Mouse (Mus musculus): Measurements from ENCODE around the gene Abhd15. TPM values are rescaled to one million over a fixed set of nuclear protein-coding genes. Genes with fewer than 3 reads are reported as not detected.
A peak's percentile ranks its signal among the peaks of the same experiment; 100 is the strongest.

The Abhd15 gene
- polyA plus RNA-seq, 1 experiment from 2014 or later = 3.3 TPM

- no peak overlapping the region for H3K27ac ChIP-seq (ENCODE audit: low read depth, low read length)
- no peaks in the 10 kb centered on the region for H3K9me3 ChIP-seq (ENCODE audit: control insufficient read depth, low read length)
- no peak overlapping the region for H3K4me2 ChIP-seq (ENCODE audit: low read depth, low read length, severe bottlenecking)
- no peaks in the 10 kb centered on the region for H3K4me1 ChIP-seq (replicated peaks; ENCODE audit: control insufficient read depth, insufficient read depth, low read length)
- H3K27me3 ChIP-seq (ENCODE audit: control insufficient read depth, insufficient read depth, low read length) = no peaks in the 10 kb centered on the region
- ATAC-seq (replicated peaks; ENCODE audit: low FRiP score) (no peak), DNase-seq (ENCODE audit: low spot score) (no peak)
- no peak overlapping the region for H3K4me3 ChIP-seq (ENCODE audit: low read depth, low read length)
- H3K36me3 ChIP-seq (ENCODE audit: control insufficient read depth, insufficient read depth, low read length) = no peaks in the 10 kb centered on the region; the same call in 1 of the 2 replicates
- WGBS = 93% methylated on average over 6 of the region's 6 CpGs
- H3K9ac ChIP-seq (ENCODE audit: low read length) = no peak overlapping the region
These were observed 38.0 kb upstream of the Abhd15 start for GRCm38 (mm10) chr11:77476895-77477294.

GRCm38 (mm10) chr11:77483043-77483442 lies 31.9 kb upstream of the Abhd15 start:
- H3K27ac ChIP-seq (ENCODE audit: low read depth, low read length) = no peak overlapping the region
- peaks cover 25% of the 10 kb centered on the region for H3K4me1 ChIP-seq (replicated peaks; ENCODE audit: control insufficient read depth, insufficient read depth, low read length)
- ATAC-seq (replicated peaks; ENCODE audit: low FRiP score) = no peak
- H3K9me3 ChIP-seq (ENCODE audit: control insufficient read depth, low read length) = no peaks in the 10 kb centered on the region
- H3K27me3 ChIP-seq (ENCODE audit: control insufficient read depth, insufficient read depth, low read length) = no peaks in the 10 kb centered on the region
- WGBS = 84% methylated on average over 3 of the region's 3 CpGs
- no peak for DNase-seq (ENCODE audit: low spot score)
- H3K4me2 ChIP-seq (ENCODE audit: low read depth, low read length, severe bottlenecking) = no peak overlapping the region
- no peak overlapping the region for H3K9ac ChIP-seq (ENCODE audit: low read length)
- no peaks in the 10 kb centered on the region for H3K36me3 ChIP-seq (ENCODE audit: control insufficient read depth, insufficient read depth, low read length)
- H3K4me3 ChIP-seq (ENCODE audit: low read depth, low read length) = no peak overlapping the region

GRCm38 (mm10) chr11:77483510-77484255 lies 31.2 kb upstream of the Abhd15 start:
- Histone ChIP-seq H3K9ac (ENCODE audit: low read length) (no peak overlapping the region), H3K4me2 (ENCODE audit: low read depth, low read length, severe bottlenecking) (no peak overlapping the region)

GRCm38 (mm10) chr11:77485229-77485628 lies 29.7 kb upstream of the Abhd15 start:
- H3K4me1 ChIP-seq (replicated peaks; ENCODE audit: control insufficient read depth, insufficient read depth, low read length) = peaks cover 31% of the 10 kb centered on the region
- ATAC-seq (replicated peaks; ENCODE audit: low FRiP score) (no peak), DNase-seq (ENCODE audit: low spot score) (peak; percentile 49)
- peak overlapping the region; percentile 6; the same call in 1 of the 2 replicates for H3K4me2 ChIP-seq (ENCODE audit: low read depth, low read length, severe bottlenecking)
- no peaks in the 10 kb centered on the region for H3K9me3 ChIP-seq (ENCODE audit: control insufficient read depth, low read length)
- peak overlapping the region; percentile 14; the same call in 1 of the 2 replicates for H3K9ac ChIP-seq (ENCODE audit: low read length)
- no peak overlapping the region for H3K4me3 ChIP-seq (ENCODE audit: low read depth, low read length)
- H3K36me3 ChIP-seq (ENCODE audit: control insufficient read depth, insufficient read depth, low read length) = no peaks in the 10 kb centered on the region
- H3K27ac ChIP-seq (ENCODE audit: low read depth, low read length) = no peak overlapping the region
- H3K27me3 ChIP-seq (ENCODE audit: control insufficient read depth, insufficient read depth, low read length) = no peaks in the 10 kb centered on the region
- 47% methylated on average over 6 of the region's 6 CpGs for WGBS

More at GRCm38 (mm10) chr11:77483510-77484255, 31.2 kb upstream of the Abhd15 start:
- Histone ChIP-seq H3K27ac (ENCODE audit: low read depth, low read length) (no peak overlapping the region), H3K9me3 (ENCODE audit: control insufficient read depth, low read length) (no peaks in the 10 kb centered on the region), H3K4me1 (replicated peaks; ENCODE audit: control insufficient read depth, insufficient read depth, low read length) (peaks cover 30% of the 10 kb centered on the region), H3K27me3 (ENCODE audit: control insufficient read depth, insufficient read depth, low read length) (no peaks in the 10 kb centered on the region), H3K4me3 (ENCODE audit: low read depth, low read length) (no peak overlapping the region), H3K36me3 (ENCODE audit: control insufficient read depth, insufficient read depth, low read length) (no peaks in the 10 kb centered on the region)
- ATAC-seq (replicated peaks; ENCODE audit: low FRiP score) (no peak), DNase-seq (ENCODE audit: low spot score) (no peak)
- 84% methylated on average over 11 of the region's 11 CpGs for WGBS

GRCm38 (mm10) chr11:77486798-77487197 lies 28.1 kb upstream of the Abhd15 start:
- 77% methylated on average over 5 of the region's 5 CpGs for WGBS
- Histone ChIP-seq H3K4me2 (ENCODE audit: low read depth, low read length, severe bottlenecking) (peak overlapping the region; percentile 24; the same call in 1 of the 2 replicates), H3K4me1 (replicated peaks; ENCODE audit: control insufficient read depth, insufficient read depth, low read length) (peaks cover 44% of the 10 kb centered on the region), H3K27ac (ENCODE audit: low read depth, low read length) (no peak overlapping the region), H3K36me3 (ENCODE audit: control insufficient read depth, insufficient read depth, low read length) (no peaks in the 10 kb centered on the region), H3K9me3 (ENCODE audit: control insufficient read depth, low read length) (no peaks in the 10 kb centered on the region), H3K9ac (ENCODE audit: low read length) (peak overlapping the region; percentile 16; the same call in 1 of the 2 replicates), H3K27me3 (ENCODE audit: control insufficient read depth, insufficient read depth, low read length) (no peaks in the 10 kb centered on the region), H3K4me3 (ENCODE audit: low read depth, low read length) (no peak overlapping the region)
- DNase-seq (ENCODE audit: low spot score) (no peak), ATAC-seq (replicated peaks; ENCODE audit: low FRiP score) (no peak)

GRCm38 (mm10) chr11:77488771-77489581 lies 25.9 kb upstream of the Abhd15 start:
- H3K27ac ChIP-seq (ENCODE audit: low read depth, low read length) = no peak overlapping the region; the same call in 1 of the 2 replicates
- DNase-seq (ENCODE audit: low spot score) (peak; percentile 78), ATAC-seq (replicated peaks; ENCODE audit: low FRiP score) (no peak)
- H3K4me3 ChIP-seq (ENCODE audit: low read depth, low read length) = peak overlapping the region; percentile 93
- no peaks in the 10 kb centered on the region for H3K36me3 ChIP-seq (ENCODE audit: control insufficient read depth, insufficient read depth, low read length)
- no peaks in the 10 kb centered on the region for H3K27me3 ChIP-seq (ENCODE audit: control insufficient read depth, insufficient read depth, low read length)
- peaks cover 50% of the 10 kb centered on the region for H3K4me1 ChIP-seq (replicated peaks; ENCODE audit: control insufficient read depth, insufficient read depth, low read length)
- peak overlapping the region; percentile 83 for H3K4me2 ChIP-seq (ENCODE audit: low read depth, low read length, severe bottlenecking)
- peak overlapping the region; percentile 94 for H3K9ac ChIP-seq (ENCODE audit: low read length)
- H3K9me3 ChIP-seq (ENCODE audit: control insufficient read depth, low read length) = no peaks in the 10 kb centered on the region
- WGBS = 2% methylated on average over 53 of the region's 55 CpGs

GRCm38 (mm10) chr11:77489591-77490235 lies 25.2 kb upstream of the Abhd15 start, which contains the start of gene Ankrd13b:
Ankrd13b (minus strand) TSS chr11:77489678.
- H3K4me1 ChIP-seq (replicated peaks; ENCODE audit: control insufficient read depth, insufficient read depth, low read length) = peaks cover 57% of the 10 kb centered on the region
- H3K9me3 ChIP-seq (ENCODE audit: control insufficient read depth, low read length) = no peaks in the 10 kb centered on the region
- H3K27ac ChIP-seq (ENCODE audit: low read depth, low read length) = peak within 1 kb of the TSS; percentile 59
- ATAC-seq (replicated peaks; ENCODE audit: low FRiP score) (peak; percentile 45; the same call in 1 of the 2 replicates), DNase-seq (ENCODE audit: low spot score) (peak; percentile 91)
- peak within 1 kb of the TSS; percentile 93 for H3K4me3 ChIP-seq (ENCODE audit: low read depth, low read length)
- peak within 1 kb of the TSS; percentile 94 for H3K9ac ChIP-seq (ENCODE audit: low read length)
- H3K4me2 ChIP-seq (ENCODE audit: low read depth, low read length, severe bottlenecking) = peak within 1 kb of the TSS; percentile 83
- no peaks in the 10 kb centered on the region for H3K36me3 ChIP-seq (ENCODE audit: control insufficient read depth, insufficient read depth, low read length)
- no peaks in the 10 kb centered on the region for H3K27me3 ChIP-seq (ENCODE audit: control insufficient read depth, insufficient read depth, low read length)
- under 1% methylated on average over 49 of the region's 87 CpGs for WGBS

- Histone ChIP-seq H3K4me1 (replicated peaks; ENCODE audit: control insufficient read depth, insufficient read depth, low read length) (peaks cover 60% of the 10 kb centered on the region), H3K4me3 (ENCODE audit: low read depth, low read length) (peak overlapping the region; percentile 93; the same call in 1 of the 2 replicates), H3K27ac (ENCODE audit: low read depth, low read length) (peak overlapping the region; percentile 31; the same call in 1 of the 2 replicates), H3K4me2 (ENCODE audit: low read depth, low read length, severe bottlenecking) (peak overlapping the region; percentile 83; the same call in 1 of the 2 replicates), H3K9ac (ENCODE audit: low read length) (no peak overlapping the region; the same call in 1 of the 2 replicates), H3K36me3 (ENCODE audit: control insufficient read depth, insufficient read depth, low read length) (no peaks in the 10 kb centered on the region), H3K9me3 (ENCODE audit: control insufficient read depth, low read length) (no peaks in the 10 kb centered on the region), H3K27me3 (ENCODE audit: control insufficient read depth, insufficient read depth, low read length) (no peaks in the 10 kb centered on the region)
- DNase-seq (ENCODE audit: low spot score) (no peak), ATAC-seq (replicated peaks; ENCODE audit: low FRiP score) (no peak)
- 67% methylated on average over 6 of the region's 6 CpGs for WGBS
These were observed 24.5 kb upstream of the Abhd15 start for GRCm38 (mm10) chr11:77490451-77490850.

Measured in forebrain, embryonic 11.5 days (tissue).